Mouse (Mus musculus) heart, embryonic 15.5 days (tissue): ENCODE results near the gene Tmem86b. TPM values are rescaled to one million over a fixed set of nuclear protein-coding genes. Genes with fewer than 3 reads are reported as not detected.
"Not testable (repeated sequence)": the region's sequence is repeated elsewhere in the genome, so short reads cannot be mapped to it uniquely, and the experiment has no call there.

ENCODE experiments used
- ATAC-seq: fragments of 200-750 bp; cut with Nextera tagmentation; replicated peaks from 2 replicates; pipeline ENCODE4 v1.8.0; 2017; ENCODE audit warnings: low read depth, moderate TSS enrichment; ENCODE audit not compliant: insufficient number of reproducible peaks, insufficient read depth, low FRiP score
- H3K27ac ChIP-seq: fragments of 300-500 bp; sonication (generic); 2 replicates; pipeline ENCODE4 v1.5.1; 2015; ENCODE audit warnings: mild to moderate bottlenecking, inconsistent platforms
- H3K27me3 ChIP-seq: fragments of 300-500 bp; sonication (generic); 2 replicates; pipeline ENCODE4 v1.6.1; 2015; ENCODE audit warnings: inconsistent platforms
- H3K36me3 ChIP-seq: fragments of 300-500 bp; sonication (generic); 2 replicates; pipeline ENCODE4 v1.6.1; 2015; ENCODE audit warnings: mild to moderate bottlenecking, inconsistent platforms
- H3K4me1 ChIP-seq: fragments of 300-500 bp; sonication (generic); replicated peaks from 2 replicates; pipeline ENCODE4 v1.6.1; 2015; ENCODE audit warnings: inconsistent platforms
- H3K4me2 ChIP-seq: fragments of 300-500 bp; sonication (generic); 2 replicates; pipeline ENCODE4 v1.6.1; 2015; ENCODE audit warnings: inconsistent platforms, mild to moderate bottlenecking, moderate library complexity
- H3K4me3 ChIP-seq: fragments of 300-500 bp; sonication (generic); 2 replicates; pipeline ENCODE4 v1.5.1; 2015; ENCODE audit warnings: mild to moderate bottlenecking, inconsistent platforms
- H3K9ac ChIP-seq: fragments of 300-500 bp; sonication (generic); 2 replicates; pipeline ENCODE4 v1.6.1; 2015; ENCODE audit warnings: mild to moderate bottlenecking, inconsistent platforms
- H3K9me3 ChIP-seq: fragments of 300-500 bp; sonication (generic); replicated peaks from 2 replicates; pipeline ENCODE4 v1.6.1; 2016; ENCODE audit warnings: inconsistent platforms
- WGBS: fragments of 180-500 bp; shearing (Covaris S2); methylation state at CpG from one replicate; pipeline ENCODE4 v1.1.7; 2015; ENCODE audit warnings: mixed read lengths; 5-methylcytosine and 5-hydroxymethylcytosine counted together
- polyA plus RNA-seq: library from polyadenylated mRNA; unstranded; fragments of >200 nt; fragmentation: Nextera tagmentation; extraction: Ambion mirVana; gene quantifications from 2 replicates; pipeline ENCODE4 v1.2.1, GENCODE M21; 2015

The Tmem86b gene
- polyA plus RNA-seq, 1 experiment from 2014 or later = 1.5 TPM

DNA sequence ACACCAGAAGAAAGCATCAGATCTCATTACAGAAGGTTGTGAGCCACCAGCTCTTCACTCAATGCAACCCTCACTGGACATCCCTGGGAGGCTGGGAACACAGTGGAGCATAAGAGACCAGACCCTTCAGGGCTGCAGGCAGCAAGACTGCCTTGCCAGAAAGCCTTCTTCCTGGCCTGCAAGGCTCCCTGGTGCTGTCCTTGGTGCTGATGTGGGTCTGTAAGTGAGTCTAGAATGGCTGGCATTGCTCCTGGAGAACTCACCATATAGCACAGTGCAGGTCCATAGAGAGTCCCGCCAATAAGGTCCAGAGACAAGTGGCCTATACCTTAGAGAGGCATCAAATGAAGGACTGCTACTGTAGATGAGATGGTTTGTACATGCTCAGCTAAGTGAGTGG lies 11.2 kb downstream of the Tmem86b start:
- Histone ChIP-seq H3K9me3 (no peaks in the 10 kb centered on the region), H3K27me3 (no peaks in the 10 kb centered on the region), H3K4me3 (no peak overlapping the region), H3K36me3 (no peaks in the 10 kb centered on the region), H3K27ac (no peak overlapping the region), H3K4me1 (no peaks in the 10 kb centered on the region), H3K4me2 (no peak overlapping the region), H3K9ac (no peak overlapping the region)
- ATAC-seq = no peak
- 17% methylated on average over 1 of the region's 1 CpGs for WGBS

DNA sequence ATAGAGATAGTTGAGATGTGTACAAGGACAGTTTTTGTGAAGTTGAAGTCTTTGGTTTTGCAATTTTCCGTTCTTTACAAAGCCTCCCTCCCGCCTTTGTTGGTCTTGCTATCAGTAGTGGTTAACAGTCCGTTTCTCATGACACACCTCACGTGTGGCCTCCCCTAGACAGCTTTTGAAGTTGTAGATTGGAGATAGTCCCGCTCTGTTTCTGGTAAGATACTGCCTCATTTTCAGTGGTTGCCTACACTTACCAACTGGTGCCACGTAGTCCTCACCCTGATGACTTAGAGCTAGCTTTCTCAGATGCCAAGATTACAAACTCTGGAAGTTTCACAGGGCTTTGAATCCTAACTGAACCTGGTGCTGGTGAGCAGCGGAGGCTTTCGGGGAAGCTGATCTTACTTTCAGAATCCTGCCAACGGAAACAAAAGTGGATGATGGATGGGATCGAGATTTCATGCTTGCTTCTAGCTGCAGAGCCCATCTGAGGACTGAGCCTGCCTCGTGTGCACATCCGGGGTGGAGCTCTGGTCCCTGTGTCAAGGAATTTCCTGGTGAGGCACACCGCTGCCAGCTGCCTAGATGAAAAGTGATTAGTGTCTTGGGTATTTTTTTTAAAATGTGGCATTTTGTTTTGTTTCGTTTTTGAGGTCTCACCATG lies 17.4 kb downstream of the Tmem86b start:
- H3K27me3 ChIP-seq = 0 out of 2 replicates have a peak, but pooled peaks cover 4% of the 10 kb centered on the region
- no peak overlapping the region for H3K9ac ChIP-seq
- H3K9me3 ChIP-seq = no peaks in the 10 kb centered on the region
- 60% methylated on average over 14 of the region's 14 CpGs for WGBS
- H3K36me3 ChIP-seq = no peaks in the 10 kb centered on the region
- no peak overlapping the region for H3K4me3 ChIP-seq
- no peak overlapping the region for H3K27ac ChIP-seq
- ATAC-seq = no peak
- no peak overlapping the region for H3K4me2 ChIP-seq
- H3K4me1 ChIP-seq = no peaks in the 10 kb centered on the region

DNA sequence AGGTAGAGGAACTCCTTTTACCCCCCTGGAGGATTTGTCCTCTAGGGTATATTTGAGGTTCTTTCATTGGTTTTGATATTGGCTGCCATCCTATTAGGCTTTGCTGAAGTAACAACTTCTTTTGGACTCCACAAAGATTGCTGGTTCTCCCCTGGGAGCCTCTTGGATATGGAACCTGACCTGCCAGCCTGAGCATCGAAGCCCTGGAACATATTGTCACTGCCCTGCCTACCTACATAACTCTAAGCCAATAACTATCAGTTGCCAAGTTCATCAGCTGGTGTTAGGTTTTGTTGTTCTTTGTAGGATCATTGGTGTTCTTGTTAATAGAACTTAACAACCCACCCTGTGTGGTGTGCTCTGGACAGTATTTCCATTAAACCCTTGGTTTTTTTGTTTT lies 18.3 kb downstream of the Tmem86b start:
- H3K27me3 ChIP-seq = 0 out of 2 replicates have a peak, but pooled peaks cover 4% of the 10 kb centered on the region
- H3K4me2 ChIP-seq = no peak overlapping the region
- no peak for ATAC-seq
- no peak overlapping the region for H3K4me3 ChIP-seq
- no peak overlapping the region for H3K9ac ChIP-seq
- 75% methylated on average over 1 of the region's 1 CpGs for WGBS
- H3K4me1 ChIP-seq = no peaks in the 10 kb centered on the region
- no peak overlapping the region for H3K27ac ChIP-seq
- H3K36me3 ChIP-seq = no peaks in the 10 kb centered on the region
- no peaks in the 10 kb centered on the region for H3K9me3 ChIP-seq

DNA sequence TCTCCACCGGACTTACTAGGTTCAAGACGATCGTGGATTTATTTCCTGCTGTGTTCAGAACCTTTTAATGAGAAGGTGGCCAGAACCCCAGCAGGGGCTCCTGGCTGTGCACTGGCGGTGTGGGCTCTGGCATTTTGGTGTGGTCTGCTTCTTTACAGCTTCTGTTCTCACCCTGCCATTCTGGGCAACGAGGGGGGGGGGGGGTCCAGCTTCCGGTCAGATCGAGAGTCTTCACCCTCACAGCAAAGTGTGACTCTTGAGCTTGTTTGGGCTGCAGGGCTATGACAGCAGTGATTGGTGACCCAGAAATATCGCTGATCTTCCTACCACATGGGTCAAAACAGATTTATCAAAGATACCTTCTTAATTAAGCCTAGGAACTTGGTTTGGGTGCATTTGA lies 18.8 kb downstream of the Tmem86b start:
- no peak for ATAC-seq
- no peaks in the 10 kb centered on the region for H3K4me1 ChIP-seq
- WGBS = 47% methylated on average over 8 of the region's 8 CpGs

DNA sequence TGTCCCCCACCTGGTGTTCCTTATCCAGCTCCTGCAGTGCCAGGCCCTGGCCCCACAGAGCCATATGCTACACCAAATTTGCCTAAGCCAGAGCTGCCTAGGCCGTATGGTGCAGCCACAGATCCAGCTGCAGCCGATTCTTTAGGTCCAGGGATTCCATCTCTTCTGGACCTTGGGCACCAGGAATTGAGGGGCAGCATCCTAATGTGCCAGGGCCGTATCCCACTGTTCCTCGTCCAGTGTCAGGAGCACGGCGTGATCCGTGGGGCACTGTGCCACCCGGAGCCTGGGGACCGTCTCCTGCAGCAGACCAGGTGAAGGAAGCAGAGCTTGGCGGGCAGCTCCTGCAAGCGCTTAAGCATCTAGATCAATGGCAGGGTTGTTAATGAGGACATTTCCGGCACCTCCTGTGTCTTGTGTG lies 19.3 kb downstream of the Tmem86b start:
- 74% methylated on average over 12 of the region's 12 CpGs for WGBS
- H3K4me3 ChIP-seq = no peak overlapping the region
- H3K27me3 ChIP-seq = 0 out of 2 replicates have a peak, but pooled peaks cover 4% of the 10 kb centered on the region
- no peak overlapping the region for H3K27ac ChIP-seq
- no peak overlapping the region for H3K4me2 ChIP-seq
- ATAC-seq = no peak
- no peaks in the 10 kb centered on the region for H3K4me1 ChIP-seq
- H3K36me3 ChIP-seq = no peaks in the 10 kb centered on the region
- no peaks in the 10 kb centered on the region for H3K9me3 ChIP-seq
- no peak overlapping the region for H3K9ac ChIP-seq

More for the DNA sequence above, 18.8 kb downstream of the Tmem86b start:
- no peaks in the 10 kb centered on the region for H3K9me3 ChIP-seq
- no peak overlapping the region for H3K27ac ChIP-seq
- H3K4me2 ChIP-seq = no peak overlapping the region
- H3K27me3 ChIP-seq = 0 out of 2 replicates have a peak, but pooled peaks cover 4% of the 10 kb centered on the region
- H3K36me3 ChIP-seq = no peaks in the 10 kb centered on the region
- no peak overlapping the region for H3K9ac ChIP-seq
- no peak overlapping the region for H3K4me3 ChIP-seq

DNA sequence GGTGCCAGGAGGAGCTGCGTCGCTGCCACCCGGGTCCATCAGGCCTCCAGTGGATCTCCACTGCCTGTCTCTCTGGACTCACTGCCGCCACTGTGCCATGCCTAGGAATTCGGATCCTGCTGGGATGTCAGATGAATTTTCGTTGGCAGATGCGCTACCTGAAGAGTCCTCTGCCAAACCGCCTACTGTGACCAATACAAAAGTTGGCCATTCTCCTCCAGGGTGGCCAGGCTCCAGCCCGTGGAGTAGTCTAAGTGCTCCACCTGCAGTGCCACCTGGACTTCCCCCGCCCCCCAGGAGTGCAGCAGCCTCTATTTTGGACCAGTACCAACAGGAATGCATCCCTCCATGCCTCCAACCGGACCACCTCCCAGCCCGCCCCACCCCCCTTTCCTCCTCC lies 19.7 kb downstream of the Tmem86b start:
- Histone ChIP-seq H3K27ac (no peak overlapping the region), H3K9me3 (no peaks in the 10 kb centered on the region), H3K4me3 (no peak overlapping the region), H3K4me1 (no peaks in the 10 kb centered on the region), H3K36me3 (no peaks in the 10 kb centered on the region), H3K27me3 (0 out of 2 replicates have a peak, but pooled peaks cover 4% of the 10 kb centered on the region), H3K9ac (no peak overlapping the region), H3K4me2 (no peak overlapping the region)
- ATAC-seq = no peak
- 79% methylated on average over 12 of the region's 12 CpGs for WGBS

DNA sequence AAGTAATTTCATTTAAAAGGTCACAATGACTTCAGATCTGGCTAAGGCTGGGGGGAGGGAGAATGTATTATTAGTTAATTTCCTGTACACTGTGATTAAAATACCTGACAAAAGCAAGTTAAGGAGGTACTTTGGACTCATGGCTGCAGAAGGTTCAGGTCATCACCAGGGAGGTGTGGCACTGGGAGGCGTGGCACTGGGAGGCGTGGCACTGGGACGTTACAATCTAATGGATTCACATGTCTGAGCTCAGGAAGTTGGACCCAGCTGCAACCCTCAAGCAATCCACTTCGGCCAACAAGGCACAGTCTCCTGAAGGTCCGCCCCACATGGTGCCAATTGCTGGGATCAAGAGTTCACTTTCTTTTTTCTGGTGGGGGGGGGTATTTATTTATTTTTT lies 23.2 kb downstream of the Tmem86b start:
- Histone ChIP-seq H3K27me3 (0 out of 2 replicates have a peak, but pooled peaks cover 4% of the 10 kb centered on the region), H3K36me3 (no peaks in the 10 kb centered on the region), H3K4me3 (no peak overlapping the region), H3K4me2 (no peak overlapping the region), H3K4me1 (no peaks in the 10 kb centered on the region), H3K9ac (no peak overlapping the region), H3K9me3 (no peaks in the 10 kb centered on the region), H3K27ac (no peak overlapping the region)
- WGBS = 55% methylated on average over 5 of the region's 5 CpGs
- ATAC-seq = no peak

DNA sequence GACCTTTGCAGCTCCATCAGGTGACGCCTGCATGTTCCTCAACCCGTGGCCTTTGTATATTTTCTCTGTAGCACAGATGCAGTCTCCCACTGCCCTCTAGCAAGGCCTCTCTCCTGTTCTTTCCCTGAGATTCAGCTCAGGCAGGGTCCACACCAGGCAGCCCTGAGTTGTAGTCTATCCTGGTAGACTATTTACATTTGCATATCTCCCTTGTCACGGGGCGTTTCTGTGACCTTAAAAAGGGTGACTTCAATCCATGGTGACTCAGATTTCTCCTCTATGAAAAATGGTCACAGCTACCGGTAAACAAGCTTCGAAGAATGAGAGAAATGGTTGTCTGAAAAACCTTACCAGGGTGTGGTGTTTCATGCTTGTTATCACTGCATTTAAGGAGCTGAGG lies 27.3 kb downstream of the Tmem86b start, which contains the start of gene Ptprh:
Gene Ptprh (minus strand): TSS at position 169 of the 400 bp plus-strand sequence.
- H3K9me3 ChIP-seq = no peaks in the 10 kb centered on the region
- no peak within 1 kb of the TSS for H3K27ac ChIP-seq
- H3K4me2 ChIP-seq = no peak within 1 kb of the TSS
- no peaks in the 10 kb centered on the region for H3K4me1 ChIP-seq
- H3K4me3 ChIP-seq = no peak within 1 kb of the TSS
- H3K27me3 ChIP-seq = no peaks in the 10 kb centered on the region
- H3K9ac ChIP-seq = no peak within 1 kb of the TSS
- H3K36me3 ChIP-seq = no peaks in the 10 kb centered on the region
- no peak for ATAC-seq
- WGBS = 64% methylated on average over 6 of the region's 6 CpGs

DNA sequence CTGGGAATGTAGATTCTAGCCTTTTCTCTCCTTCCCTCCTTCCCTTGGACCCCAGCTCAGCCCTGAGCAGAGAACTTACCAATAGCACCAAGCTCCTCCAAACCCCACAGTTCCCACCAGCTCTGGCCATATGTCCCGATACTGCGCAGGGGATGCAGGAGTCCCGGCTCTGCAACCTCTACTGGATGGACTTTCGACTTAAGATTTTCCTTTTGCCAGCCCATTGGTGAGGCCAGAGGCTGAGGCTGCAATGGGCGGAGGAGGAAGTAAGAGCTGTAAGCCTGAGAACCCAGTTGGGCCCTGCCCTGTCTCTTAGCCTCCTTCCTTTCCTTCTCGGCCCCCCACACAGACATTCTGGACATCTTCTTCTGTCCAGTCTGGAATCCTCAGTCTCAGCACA lies 28.3 kb downstream of the Tmem86b start:
- Histone ChIP-seq H3K4me3 (no peak overlapping the region), H3K4me2 (no peak overlapping the region), H3K9me3 (no peaks in the 10 kb centered on the region), H3K36me3 (no peaks in the 10 kb centered on the region), H3K4me1 (no peaks in the 10 kb centered on the region), H3K27ac (no peak overlapping the region), H3K9ac (no peak overlapping the region), H3K27me3 (no peaks in the 10 kb centered on the region)
- ATAC-seq = no peak; the same call in 1 of the 2 replicates
- WGBS = 80% methylated on average over 6 of the region's 6 CpGs

DNA sequence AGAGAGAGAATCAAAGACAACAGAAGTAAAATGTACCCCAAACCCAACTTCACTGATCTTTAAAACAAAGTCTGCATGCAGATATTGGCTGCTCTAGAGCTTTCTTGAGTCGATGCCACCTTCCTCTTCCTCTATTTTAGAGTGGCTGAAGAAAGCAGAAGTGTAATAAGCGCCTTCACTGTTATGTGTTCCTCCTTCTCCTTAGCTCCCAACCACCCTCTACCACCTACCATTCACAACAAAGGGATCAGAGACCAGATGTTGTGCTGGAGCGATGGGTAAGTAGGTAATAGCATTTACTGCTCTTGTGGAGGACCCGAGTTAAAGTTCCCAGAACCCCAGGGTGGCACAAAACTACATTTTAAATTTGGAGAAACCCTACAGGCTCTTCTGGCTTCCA lies 34.2 kb downstream of the Tmem86b start:
- H3K4me1 ChIP-seq, H3K27ac ChIP-seq, H3K4me2 ChIP-seq, H3K4me3 ChIP-seq, H3K9me3 ChIP-seq, H3K27me3 ChIP-seq, H3K36me3 ChIP-seq, ATAC-seq, H3K9ac ChIP-seq: not testable (repeated sequence)
- WGBS = 72% methylated on average over 4 of the region's 4 CpGs

DNA sequence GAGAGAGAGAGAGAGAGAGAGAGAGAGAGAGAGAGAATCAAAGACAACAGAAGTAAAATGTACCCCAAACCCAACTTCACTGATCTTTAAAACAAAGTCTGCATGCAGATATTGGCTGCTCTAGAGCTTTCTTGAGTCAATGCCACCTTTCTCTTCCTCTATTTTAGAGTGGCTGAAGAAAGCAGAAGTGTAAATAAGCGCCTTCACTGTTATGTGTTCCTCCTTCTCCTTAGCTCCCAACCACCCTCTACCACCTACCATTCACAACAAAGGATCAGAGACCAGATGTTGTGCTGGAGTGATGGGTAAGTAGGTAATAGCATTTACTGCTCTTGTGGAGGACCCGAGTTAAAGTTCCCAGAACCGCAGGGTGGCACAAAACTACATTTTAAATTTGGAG lies 49.7 kb downstream of the Tmem86b start:
- WGBS = 72% methylated on average over 3 of the region's 3 CpGs
- not testable (repeated sequence) for H3K4me3 ChIP-seq, H3K9me3 ChIP-seq, H3K4me2 ChIP-seq, ATAC-seq, H3K27me3 ChIP-seq, H3K9ac ChIP-seq, H3K27ac ChIP-seq, H3K4me1 ChIP-seq, H3K36me3 ChIP-seq
